Mouse (Mus musculus) C2C12 (cell line): Measurements from ENCODE around the gene Mrpl33. TPM values are rescaled to one million over a fixed set of nuclear protein-coding genes. Genes with fewer than 3 reads are reported as not detected.

ENCODE experiments used
- H3K27me3 ChIP-seq: one replicate; pipeline ENCODE4 v1.6.1; 2011; ENCODE audit not compliant: control insufficient read depth, insufficient read depth, insufficient read length
- H3K36me3 ChIP-seq: one replicate; pipeline ENCODE4 v1.6.1; 2011; ENCODE audit not compliant: control insufficient read depth, insufficient read depth
- H3K4me3 ChIP-seq: one replicate; pipeline ENCODE4 v1.5.1; 2011; ENCODE audit warnings: mild to moderate bottlenecking, control low read depth; ENCODE audit not compliant: poor library complexity, insufficient read depth, severe bottlenecking
- H3K79me2 ChIP-seq: one replicate; pipeline ENCODE4 v1.6.1; 2011; ENCODE audit not compliant: control insufficient read depth, insufficient read depth
- H3K79me3 ChIP-seq: one replicate; pipeline ENCODE4 v1.6.1; 2011; ENCODE audit warnings: low read depth, control low read depth
- H3ac ChIP-seq: one replicate; pipeline ENCODE3; 2011; ENCODE audit warnings: low read depth; ENCODE audit not compliant: control insufficient read depth, insufficient read length
- CEBPB ChIP-seq: IDR thresholded peaks from one replicate; pipeline ENCODE4 v1.6.1; 2011; ENCODE audit warnings: low read depth, mild to moderate bottlenecking, control low read depth, moderate library complexity
- CTCF ChIP-seq: IDR thresholded peaks from one replicate; pipeline ENCODE4 v1.5.1; 2011; ENCODE audit not compliant: control insufficient read depth, insufficient read depth, insufficient read length
- FOSL1 ChIP-seq: IDR thresholded peaks from one replicate; pipeline ENCODE4 v1.8.0; 2011; ENCODE audit warnings: mild to moderate bottlenecking, low read length; ENCODE audit not compliant: poor library complexity, insufficient read depth, severe bottlenecking
- MAX ChIP-seq: IDR thresholded peaks from one replicate; pipeline ENCODE4 v1.6.1; 2011; ENCODE audit warnings: mild to moderate bottlenecking, control low read depth
- MYOD1 ChIP-seq: IDR thresholded peaks from one replicate; pipeline ENCODE4 v1.6.1; 2011; ENCODE audit warnings: low read depth; ENCODE audit not compliant: control insufficient read depth, insufficient read length
- MYOG ChIP-seq: IDR thresholded peaks from one replicate; pipeline ENCODE4 v1.6.1; 2011; ENCODE audit not compliant: control insufficient read depth, insufficient read length; ENCODE audit errors: extremely low read depth
- USF1 ChIP-seq: IDR thresholded peaks from one replicate; pipeline ENCODE4 v1.6.1; 2011; ENCODE audit warnings: low read depth, mild to moderate bottlenecking, control low read depth, moderate library complexity
- polyA plus RNA-seq: library from polyadenylated mRNA; unstranded; fragments of >200 nt; fragmentation: generic; extraction: Trizol; gene quantifications from one replicate; pipeline ENCODE4 v1.2.1, GENCODE M21; 2012; ENCODE audit warnings: missing spikeins

Gene Mrpl33
- polyA plus RNA-seq, 1 experiment, result 228 TPM

DNA sequence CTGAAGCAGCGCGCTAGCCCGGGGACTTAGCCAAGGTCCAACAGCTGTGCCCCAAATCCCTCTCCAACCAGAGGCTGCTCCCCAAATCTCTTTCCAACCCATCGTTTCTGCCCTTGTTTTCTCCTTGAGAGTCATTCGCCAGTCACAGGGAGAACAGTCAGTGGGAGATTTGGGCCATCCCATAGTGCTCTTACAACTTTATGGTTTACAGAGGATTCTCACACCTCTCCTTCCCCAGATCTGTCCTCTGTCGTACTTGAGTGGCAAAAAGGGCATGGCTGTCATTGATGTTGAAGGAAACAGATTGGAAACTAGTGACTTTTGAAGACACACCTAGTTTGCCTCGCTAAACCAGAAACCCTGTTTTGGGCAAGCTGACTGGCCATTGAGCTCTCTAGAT lies 32.8 kb upstream of the Mrpl33 start:
- no peaks in the 10 kb centered on the region for H3K79me3 ChIP-seq
- no peak for TF ChIP-seq USF1
- TF ChIP-seq CEBPB, result no peak
- TF ChIP-seq FOSL1, result no peak
- no peak for TF ChIP-seq MAX
- TF ChIP-seq CTCF, result no peak
- no peak for TF ChIP-seq MYOG
- no peak for TF ChIP-seq MYOD1

DNA sequence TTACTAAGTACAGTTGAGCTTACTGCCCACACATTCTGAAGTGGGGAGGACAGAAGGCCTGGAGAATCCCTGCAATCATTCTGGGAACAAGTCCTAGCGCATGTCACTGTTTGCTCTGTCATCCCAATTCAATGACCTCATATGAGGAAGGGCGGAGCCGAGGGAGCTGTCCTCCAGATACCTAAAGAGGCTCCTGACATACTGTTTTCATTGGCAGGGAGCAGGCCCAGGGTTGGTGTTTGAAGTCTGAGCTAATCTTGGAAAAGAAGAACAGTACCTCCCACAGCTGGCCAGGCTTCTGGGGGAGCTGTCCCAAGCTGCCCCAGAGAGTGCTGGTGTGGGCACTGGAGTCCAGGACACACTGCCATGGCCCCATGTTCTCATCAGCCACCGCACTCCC lies 31.8 kb upstream of the Mrpl33 start:
- Histone ChIP-seq H3K79me3 (no peaks in the 10 kb centered on the region), H3K36me3 (peaks cover 10% of the 10 kb centered on the region), H3ac (no peak overlapping the region), H3K27me3 (no peaks in the 10 kb centered on the region), H3K4me3 (no peak overlapping the region), H3K79me2 (no peaks in the 10 kb centered on the region)
- TF ChIP-seq MAX (no peak), MYOG (no peak), MYOD1 (no peak), FOSL1 (no peak), CEBPB (no peak), USF1 (no peak), CTCF (no peak)

More for the DNA sequence above, 32.8 kb upstream of the Mrpl33 start:
- no peak overlapping the region for H3ac ChIP-seq
- H3K27me3 ChIP-seq, result no peaks in the 10 kb centered on the region
- peaks cover 10% of the 10 kb centered on the region for H3K36me3 ChIP-seq
- H3K79me2 ChIP-seq, result no peaks in the 10 kb centered on the region
- no peak overlapping the region for H3K4me3 ChIP-seq

DNA sequence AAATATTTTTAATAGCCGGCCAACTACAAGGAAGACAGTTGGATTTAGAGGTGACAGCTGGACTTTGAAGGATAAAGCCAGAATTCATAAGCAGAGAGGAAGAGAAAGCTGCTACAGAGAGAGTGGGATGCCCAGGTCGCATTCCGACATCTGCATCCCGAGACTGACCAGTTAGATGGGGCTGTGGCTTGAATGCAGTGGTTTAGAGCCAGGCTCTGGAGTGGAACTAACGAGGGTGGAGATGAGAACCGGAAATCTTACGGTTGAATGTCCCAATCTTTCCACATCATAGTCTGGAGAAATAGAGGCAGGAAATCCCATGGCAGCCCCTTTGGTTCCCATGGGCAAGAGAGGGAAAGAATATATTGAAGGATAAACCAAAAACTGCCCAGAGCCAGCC lies 30.7 kb upstream of the Mrpl33 start:
- Histone ChIP-seq H3K79me2 (no peaks in the 10 kb centered on the region), H3K36me3 (no peaks in the 10 kb centered on the region), H3K4me3 (no peak overlapping the region), H3ac (no peak overlapping the region), H3K79me3 (no peaks in the 10 kb centered on the region), H3K27me3 (no peaks in the 10 kb centered on the region)
- TF ChIP-seq MAX (no peak), CTCF (no peak), USF1 (no peak), FOSL1 (no peak), CEBPB (no peak), MYOG (no peak), MYOD1 (no peak)

DNA sequence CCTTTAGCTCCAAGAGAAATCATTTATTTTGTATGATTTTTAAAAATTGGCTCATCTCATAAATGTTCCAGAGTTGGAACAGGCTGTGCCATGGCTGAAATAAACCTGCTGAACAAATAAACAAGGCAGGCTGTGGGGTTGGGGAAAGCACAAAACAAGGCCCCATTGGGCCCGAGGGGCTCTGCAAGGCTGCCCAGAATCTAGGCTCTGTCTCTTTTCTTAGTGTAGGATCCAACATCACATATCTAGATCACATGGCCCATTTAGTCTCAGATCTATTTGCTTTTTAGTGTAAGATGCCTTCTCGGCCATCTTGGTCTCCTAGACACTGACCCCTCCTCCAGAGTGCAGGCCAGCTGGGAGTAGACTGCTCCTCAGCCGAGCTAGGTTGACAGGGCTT lies 30.3 kb upstream of the Mrpl33 start:
- Histone ChIP-seq H3K79me2 (no peaks in the 10 kb centered on the region), H3K4me3 (no peak overlapping the region), H3K79me3 (no peaks in the 10 kb centered on the region), H3K27me3 (no peaks in the 10 kb centered on the region), H3K36me3 (no peaks in the 10 kb centered on the region), H3ac (no peak overlapping the region)
- no peak for TF ChIP-seq MYOD1
- no peak for TF ChIP-seq CTCF

DNA sequence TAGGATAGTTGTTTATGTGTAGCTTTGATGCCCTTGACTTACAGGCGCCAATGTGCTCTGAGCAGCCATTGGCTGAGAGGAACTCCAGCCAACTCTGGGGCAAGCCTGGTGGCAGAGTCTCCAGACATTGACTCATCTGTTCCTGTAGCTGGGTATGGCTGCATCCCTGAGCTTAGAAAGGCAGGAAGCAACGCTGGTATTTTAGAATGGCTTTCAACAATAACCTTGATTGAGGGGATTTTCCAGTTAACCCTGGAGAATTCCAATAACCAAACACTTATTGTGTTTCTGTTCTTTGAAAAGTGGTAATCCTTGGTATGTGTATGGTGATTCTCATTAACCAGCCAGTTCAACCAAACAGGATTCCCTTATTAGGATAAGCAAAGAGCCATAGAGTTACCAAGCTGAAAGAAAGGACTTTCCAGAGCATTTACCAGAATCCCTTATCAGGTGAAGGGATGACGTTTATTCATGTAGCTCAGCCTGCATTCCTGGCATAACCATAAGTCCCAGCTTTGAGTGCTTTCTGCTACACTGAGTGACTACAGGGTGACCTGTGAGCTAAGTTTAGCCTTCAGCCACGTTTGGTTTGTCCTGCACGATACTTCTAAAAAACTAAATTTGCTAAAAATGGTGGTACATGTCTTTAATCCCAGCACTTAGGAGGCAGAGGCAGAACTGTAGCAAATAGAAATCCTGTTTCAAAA lies 28.6 kb upstream of the Mrpl33 start:
- H3K4me3 ChIP-seq, result no peak overlapping the region
- H3K27me3 ChIP-seq, result no peaks in the 10 kb centered on the region
- TF ChIP-seq USF1 (no peak), MAX (no peak), CTCF (no peak), FOSL1 (no peak), CEBPB (no peak), MYOD1 (no peak), MYOG (no peak)
- no peak overlapping the region for H3ac ChIP-seq
- H3K79me2 ChIP-seq, result no peaks in the 10 kb centered on the region
- no peaks in the 10 kb centered on the region for H3K79me3 ChIP-seq
- no peaks in the 10 kb centered on the region for H3K36me3 ChIP-seq
